Mouse (Mus musculus): ENCODE data around the gene Armt1.

DNA sequence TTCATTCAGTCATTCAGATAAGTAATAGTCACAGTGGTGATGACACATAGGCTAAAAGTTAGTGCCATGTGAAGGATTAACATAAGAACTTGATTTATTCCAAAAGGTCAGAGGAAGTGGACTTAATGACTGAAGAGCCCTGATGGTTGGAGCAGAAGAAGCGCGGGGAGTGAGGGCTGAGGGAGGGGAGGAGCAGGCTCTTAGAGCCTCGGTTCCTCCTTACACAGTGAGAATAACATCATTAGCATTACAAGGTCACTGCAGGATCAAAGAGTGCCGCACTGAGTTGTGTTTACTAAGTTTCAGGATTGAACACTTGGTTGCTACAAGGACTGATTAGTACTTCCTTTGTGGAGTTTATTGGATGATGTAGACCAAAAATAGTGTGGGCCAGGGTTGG is 60.6 kb downstream of the Armt1 start:
- TF ChIP-seq CTCF (IDR thresholded peaks at IDR 0.05; ENCODE audit: extremely low read depth, insufficient read length, insufficient replicate concordance, low read depth, low read length) (no peak), POLR2A (IDR thresholded peaks at IDR 0.05; ENCODE audit: low read depth, low read length) (no peak)

Data from small intestine, adult 2 months (tissue).